Mouse (Mus musculus): ENCODE data around the gene Gsg1l.

The Gsg1l gene

DNA sequence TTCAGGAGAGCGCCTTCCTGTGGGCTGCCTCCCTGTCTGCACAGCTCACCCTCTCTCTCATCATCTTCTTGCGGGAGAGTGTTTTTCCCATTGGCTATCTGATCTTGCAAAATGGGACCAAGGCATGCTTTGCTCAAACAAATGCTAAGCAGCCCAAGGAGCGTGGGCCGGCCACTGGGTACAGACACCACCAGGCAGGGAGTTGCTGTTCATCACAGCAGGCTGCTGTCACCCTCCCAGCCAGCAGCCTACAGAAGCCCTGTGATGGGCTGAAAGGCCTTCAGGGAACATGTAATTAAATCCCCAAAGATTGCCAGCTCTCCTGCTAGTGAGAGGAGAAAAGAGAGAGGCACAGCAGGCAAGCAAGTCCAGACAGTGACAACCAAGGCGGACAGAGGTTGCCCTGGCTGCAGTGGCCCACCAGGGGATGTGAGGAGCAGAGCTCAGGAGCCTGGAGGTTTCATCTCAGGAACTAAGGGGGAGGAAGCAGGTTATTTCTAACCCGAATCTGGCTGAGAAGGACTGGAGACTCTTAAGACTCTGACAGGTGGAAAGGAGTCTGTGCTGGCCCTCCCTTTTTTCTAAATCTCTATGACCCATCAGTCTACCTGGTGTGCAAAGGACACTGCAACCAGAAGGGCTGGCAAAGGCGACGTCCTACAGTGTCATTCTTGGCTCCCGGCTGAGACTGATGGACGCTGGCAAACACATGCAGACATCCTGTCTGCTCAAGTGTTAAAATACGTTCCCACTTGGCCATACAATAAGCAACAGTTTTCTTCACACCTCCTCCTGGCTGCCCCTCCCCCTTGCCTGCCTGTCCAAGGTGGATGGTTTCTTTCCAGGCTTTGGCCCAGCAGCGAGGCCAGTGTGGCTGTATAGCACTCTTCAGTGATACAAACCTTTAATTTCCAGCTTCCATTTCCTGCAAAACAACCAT is 98.0 kb downstream of the Gsg1l start:
- no peak for DNase-seq (ENCODE audit: low spot score)

DNA sequence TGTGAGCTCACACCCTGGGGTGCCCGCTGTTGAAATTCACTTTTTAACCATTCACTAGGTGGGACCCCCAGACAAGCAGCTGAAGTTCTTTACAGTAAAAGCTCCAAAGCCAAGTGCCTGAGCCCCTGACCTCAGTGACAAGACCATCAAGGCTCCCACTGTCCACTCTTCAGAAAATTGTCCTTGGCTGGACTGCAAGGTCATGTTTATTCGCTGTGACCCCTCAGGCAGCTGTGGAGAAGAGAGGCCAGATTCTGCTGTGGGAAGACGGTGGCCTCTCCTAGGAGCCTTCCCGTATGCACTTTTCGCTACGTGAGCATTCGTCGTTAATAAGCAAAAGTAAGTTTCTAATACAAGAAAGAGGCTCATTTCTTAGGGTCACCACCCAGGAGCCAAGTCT is 102.6 kb downstream of the Gsg1l start:
- no peak for DNase-seq (ENCODE audit: low spot score)

DNA sequence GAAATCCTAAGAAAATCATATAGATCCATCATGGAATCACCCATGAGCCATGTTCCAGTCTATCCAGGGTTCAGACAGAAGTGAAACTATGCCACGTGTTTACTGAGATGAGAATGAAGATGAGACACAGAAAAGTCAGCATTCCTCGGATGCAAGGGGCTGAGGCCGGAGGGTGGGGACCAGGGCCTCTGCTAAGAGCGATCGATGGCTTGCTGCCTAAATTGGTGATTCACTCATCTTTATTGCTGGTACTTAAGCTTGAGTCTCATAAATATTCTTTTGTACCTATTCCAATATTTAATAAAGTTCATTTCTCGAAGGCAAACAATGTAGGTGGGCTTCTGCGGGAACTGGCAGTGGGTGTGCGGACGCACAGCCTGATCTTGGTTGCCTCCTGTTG is 105.5 kb downstream of the Gsg1l start:
- DNase-seq (ENCODE audit: low spot score), result no peak

DNA sequence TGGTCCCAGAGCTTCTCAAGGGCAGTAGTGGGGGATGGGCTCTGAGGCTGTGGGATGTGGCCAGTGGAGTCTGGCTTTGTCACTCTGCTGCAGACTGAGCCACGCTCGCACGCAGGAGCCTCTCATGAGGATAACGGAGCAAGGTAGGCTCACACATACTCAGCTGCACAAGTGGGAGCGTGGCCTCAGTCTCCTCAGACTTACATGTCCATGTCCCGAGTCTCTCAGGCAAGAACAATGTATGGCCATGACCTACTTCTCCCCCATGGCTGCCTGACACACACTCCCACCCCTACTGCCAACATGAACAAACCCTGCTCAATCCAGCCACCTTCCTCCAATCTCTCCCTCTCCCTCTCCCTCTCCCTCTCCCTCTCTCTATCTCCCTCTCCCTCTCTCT is 106.8 kb downstream of the Gsg1l start:
- DNase-seq (ENCODE audit: low spot score), result no peak

DNA sequence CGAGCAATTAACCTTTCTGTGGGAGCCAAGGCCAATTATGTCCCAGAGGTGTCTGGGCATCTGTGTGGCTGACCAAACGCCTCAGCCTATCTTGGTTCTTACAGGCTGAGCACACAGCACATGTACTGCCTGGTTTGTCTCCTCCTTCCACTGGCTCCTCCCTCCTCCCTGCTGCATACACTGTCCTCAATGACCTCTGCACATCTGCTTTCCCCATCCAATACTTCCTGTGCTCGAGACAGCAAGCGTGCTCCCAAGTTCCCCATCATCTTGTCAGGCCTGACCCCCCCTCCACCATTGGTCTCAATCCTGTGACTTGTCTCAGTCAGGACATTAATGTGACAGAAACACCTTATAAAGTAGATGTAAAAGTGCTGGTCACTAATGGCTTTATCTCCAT is 108.3 kb downstream of the Gsg1l start:
- no peak for DNase-seq (ENCODE audit: low spot score)

DNA sequence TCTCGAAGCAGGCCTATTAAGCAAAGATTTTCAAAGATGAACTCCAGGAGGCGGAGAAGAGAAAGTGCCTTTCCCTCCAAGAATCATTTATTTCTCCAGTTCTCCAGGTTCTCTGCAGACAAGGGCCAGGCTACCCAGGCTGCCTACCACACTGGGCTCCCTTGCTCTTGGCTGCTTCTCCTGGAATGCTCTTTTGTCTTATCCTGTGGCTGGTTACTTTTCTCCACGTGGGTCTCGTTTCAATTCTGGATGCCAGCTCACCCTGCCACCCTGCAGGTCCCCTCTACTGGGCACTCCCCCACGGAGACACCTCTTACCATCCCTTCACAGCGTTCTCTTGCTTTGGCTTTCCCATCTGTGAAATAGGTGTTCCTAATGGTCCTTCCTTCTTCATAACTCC is 109.4 kb downstream of the Gsg1l start:
- DNase-seq (ENCODE audit: low spot score), result no peak

DNA sequence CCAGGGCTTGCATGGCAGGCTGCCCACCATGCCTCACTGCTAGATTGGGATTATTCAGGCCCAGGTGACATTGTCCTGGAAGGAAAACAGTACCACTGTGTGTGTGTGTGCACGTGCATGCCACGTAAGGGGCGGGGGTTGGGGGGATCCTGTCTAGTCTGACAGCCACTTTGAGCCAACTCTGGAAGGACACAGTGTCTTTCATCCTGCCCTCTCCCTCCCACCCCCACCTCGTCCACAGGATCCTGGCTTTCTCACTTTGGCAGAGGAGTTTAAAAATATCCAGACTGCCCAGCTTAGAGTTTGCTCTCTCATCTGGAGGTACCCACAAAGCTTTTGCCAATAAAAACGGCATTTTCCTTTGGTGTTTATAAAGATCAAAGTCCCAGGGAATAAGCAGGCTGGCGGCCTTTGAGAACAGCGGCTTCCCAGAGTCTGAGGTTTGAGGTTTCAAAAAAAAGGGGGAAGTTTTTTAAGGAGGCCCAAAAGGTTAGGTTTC is 110.0 kb downstream of the Gsg1l start:
- no peak for DNase-seq (ENCODE audit: low spot score)

DNA sequence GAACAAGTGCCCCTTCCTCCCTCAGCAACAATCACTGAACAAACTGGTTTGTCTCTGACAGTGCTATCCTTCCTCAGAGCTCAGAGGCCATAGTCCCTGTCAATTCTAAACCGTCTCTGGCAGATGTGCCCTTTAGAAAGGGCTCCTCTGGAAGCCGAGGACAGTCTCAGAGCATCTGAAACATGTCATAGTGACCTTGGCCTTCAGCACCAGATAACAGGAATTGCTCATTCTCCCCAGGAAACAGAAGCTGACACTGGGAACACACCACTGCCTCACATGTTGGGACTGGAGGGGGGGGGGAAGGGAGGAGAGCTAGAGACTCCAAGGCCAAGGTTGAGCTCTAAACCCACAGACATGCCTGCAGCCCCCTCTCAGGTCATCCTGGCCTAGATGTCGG is 113.1 kb downstream of the Gsg1l start:
- no peak for DNase-seq (ENCODE audit: low spot score)

DNA sequence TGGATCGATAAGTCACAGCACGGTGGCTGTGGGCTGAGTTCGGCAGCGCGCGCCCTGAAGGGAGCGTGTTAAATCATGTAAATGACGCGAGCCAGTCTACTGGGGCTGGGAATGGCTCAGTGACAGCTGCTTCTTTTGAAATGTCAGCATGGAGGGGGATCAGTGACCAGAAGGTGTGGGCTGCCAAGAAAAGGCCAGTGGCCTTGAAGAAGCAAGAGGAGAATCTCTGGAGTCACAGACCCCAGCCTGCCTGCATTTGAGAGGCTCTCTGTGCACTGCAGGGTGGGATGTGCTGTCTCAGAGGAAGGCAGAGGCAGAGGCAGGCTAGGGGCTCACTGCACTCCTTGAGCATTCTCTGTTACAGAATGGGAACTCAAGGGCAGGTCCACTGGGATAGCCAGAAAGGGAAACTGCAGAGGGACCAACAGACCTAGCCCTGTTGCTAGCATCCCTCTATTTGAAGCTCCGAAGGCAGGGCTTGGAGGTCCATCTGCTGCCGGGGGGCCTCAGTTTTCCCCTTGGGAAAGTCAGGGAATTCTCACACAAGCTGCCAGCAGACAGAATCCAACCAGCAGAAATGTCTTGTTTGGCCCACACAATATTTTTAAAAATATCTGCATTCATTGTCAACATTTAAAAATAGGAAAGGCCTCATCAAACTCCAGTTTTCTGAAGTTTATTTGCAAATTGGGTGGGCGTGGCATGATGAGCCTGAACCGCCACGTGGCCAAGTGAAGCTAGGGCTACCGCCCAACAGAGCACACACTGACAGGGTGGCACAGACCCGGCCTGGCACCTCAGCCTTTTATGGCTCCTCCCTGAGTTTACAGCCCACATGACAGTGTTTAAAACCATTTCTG is 115.6 kb downstream of the Gsg1l start:
- DNase-seq (ENCODE audit: low spot score), result no peak

DNA sequence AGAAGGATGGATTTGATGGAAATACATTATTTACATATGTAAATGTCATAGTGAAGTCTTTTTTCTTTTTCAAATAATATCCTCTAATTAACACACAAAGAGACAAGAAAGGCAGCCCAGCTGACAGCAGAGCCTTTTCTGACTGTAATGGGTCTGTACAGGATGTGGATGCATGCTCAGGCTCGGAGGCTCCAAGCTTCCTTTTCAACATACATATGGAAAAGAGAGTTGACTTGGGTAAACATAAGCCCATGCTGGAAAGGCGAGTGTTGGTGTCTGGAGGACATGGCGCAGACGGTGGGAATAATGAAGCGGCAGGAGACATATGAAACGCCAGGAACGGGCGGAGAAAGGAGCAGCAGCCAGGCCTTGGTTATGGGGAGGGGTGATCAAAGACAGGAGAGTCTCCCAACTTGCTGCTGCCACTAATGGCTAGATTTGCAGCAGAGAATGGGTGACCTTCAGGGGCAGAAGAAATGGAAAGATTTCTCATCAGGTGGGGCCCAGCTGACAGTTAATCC is 118.1 kb downstream of the Gsg1l start:
- DNase-seq (ENCODE audit: low spot score), result no peak

DNA sequence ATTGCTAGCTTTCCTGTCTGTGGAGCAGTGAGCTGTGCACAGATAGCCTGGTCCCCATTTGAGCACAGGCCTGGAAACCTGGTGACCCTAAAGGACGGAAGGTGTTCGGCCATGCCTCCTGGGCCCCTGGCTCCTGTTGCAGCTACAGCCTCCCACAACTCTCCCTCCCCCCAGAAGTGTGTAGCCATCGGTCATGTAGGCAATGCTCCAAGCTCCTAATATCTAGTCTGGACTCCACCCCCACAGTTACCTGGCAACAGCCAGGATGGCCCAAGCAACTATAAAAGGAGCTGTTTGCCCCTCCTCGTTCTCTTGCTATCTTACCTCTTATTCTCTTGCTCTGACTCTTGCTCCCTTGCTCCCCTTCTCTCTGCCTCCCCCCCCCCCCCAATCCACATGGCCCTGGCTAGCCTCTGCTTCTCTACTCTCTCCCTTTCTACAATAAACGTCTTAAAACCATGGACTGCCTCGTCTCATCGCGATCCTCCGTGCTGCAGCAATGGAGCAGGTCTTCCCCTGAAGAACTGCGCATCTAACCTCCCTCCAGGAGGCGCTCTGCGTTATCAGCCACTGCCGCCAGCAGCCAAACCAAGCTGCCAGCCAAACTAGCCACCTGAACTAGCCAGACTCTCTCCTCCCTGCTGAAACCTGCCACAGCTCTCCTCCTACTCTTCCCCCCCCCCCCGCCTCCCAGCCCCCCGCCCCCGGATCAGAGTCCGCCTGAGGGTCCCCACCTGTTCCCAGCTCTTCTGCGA is 122.7 kb downstream of the Gsg1l start:
- no peak for DNase-seq (ENCODE audit: low spot score)

DNA sequence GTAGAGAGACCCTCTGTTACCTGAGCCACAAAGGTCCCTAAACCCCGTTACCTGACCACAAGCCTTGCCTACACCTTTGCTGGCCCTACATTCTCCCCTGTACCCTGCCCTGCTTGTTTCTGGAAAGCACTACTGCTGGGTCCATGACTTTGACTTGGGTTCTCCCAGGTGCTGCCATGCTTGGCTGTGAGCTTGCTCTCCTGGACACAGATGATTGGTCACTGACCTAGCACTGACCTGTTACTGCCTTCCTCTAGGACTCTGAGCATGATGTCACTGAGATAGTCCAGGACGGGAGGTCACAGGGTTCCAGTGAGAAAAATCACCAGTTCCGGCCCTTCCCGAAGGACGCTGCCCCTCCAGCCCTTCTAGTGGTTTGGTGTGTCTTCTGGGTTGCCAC is 123.4 kb downstream of the Gsg1l start:
- DNase-seq (ENCODE audit: low spot score), result no peak

DNA sequence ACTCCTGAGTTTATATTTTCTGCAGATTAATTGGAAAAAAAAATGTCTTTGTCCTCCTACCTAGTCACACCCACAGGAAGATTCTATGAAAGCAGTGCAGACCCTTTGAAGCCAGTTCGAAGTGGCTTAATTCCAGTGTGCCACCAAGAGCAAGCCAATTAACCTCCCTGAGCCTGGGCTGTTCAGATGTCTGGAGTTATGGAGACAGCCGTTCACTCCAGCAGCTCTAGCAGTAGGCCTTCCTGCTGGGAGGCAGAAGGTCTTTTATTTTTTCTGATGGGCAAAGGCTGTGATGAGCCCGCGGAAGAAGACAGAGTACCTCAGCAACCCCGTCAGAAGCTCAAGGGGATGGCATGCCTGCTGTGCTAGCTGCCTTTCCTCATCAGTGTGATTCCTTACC is 127.2 kb downstream of the Gsg1l start:
- no peak for DNase-seq (ENCODE audit: low spot score)

DNA sequence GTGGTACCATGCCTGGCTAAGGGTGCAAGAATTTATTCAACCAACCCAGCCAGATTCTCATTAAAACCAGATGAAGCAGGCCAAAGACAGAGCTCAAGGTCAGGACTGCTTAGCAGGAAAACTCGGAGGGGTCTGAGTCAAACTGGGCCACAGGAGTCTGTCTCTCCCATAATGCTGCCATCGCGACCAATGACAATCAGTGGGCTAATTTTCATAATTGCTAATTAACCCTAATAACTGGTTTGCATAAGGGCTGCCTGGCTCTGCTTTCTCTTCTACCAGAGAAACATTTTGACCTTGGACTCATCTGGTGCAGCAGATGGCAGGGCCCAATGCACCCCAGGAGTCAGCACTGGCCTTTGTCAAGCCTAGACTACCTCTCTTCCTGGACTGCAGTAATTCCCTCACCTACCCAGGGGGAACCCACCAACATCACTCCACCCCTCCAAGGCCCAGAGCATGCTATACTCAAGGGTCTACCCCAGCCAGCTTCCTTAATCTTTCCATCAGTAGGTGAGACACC is 127.8 kb downstream of the Gsg1l start:
- DNase-seq (ENCODE audit: low spot score), result no peak

DNA sequence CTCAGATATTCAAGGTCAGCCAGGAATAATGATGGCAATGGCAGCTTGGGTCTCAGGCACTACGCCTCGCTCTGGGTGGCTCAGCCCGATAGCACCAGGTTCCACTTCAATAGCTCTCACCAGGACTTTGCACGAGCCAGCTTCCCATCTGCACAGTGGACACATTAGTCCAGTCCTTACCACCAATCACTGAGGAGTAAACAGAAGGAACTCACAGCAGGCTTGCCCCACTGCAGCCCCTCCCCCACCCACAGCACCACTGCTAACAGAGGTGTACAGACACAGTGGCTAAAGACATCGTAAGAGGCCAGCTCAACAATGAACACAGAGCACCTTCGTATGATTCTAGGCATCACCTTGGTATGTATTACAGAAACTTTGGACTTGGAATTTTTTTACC is 128.4 kb downstream of the Gsg1l start:
- DNase-seq (ENCODE audit: low spot score), result no peak

DNA sequence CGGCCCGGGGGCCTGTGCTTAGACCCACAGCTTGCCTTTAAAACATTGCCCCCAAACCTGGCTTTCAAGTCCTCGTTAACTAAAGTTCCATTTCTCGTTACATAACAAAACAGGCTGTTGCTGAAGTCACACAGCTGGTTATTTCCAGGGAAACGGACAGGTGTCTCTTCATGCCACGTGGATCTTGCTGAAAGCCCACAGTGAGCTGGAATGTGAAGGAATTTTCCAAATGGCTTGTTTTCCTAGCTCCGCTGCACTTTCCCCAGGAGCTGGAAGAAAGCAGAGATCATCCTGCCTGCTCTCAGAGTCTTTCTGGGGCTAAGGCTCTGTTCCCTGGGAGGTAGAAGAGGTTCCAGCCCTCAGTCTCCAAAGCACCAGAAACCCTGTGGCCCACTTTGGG is 130.3 kb downstream of the Gsg1l start:
- no peak for DNase-seq (ENCODE audit: low spot score)

DNA sequence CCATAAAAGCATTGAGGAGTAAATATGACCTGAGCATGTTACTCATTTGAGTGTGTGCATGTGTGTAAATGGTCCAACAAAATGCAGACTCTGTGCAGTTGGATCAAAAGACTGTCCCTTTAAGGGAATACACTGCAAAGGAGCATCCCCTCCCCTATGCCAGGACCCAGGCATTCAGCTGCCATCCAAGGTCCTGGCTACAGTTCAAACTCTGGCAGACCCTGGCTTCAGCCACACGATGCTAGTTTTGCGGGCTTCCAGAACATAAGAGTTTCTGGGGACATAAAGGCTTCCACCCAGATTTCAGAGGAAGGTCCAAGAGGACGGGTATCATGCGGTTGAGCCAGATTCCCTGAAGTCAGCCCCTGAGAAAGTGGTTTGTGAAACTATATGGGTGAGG is 133.2 kb downstream of the Gsg1l start:
- DNase-seq (ENCODE audit: low spot score), result no peak

DNA sequence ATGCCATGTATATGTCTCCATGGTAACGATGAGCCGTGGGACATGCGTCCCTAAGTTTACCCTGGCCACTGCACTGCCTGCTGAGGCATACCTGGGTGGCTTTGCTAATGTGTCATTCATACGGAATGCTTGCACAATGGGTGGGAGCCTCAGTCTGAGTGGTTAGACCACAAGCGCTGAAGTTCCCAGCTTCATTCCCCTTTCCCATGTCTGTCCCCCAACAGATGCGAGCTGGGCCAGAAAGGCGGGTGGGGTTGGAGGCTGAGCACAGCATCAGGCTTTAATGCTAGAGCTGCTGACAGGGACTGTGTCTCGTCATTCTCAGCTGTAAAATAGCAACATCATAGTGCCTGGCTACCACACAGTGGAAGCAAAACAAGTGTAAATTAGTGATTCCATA is 136.3 kb downstream of the Gsg1l start:
- peak; percentile 7 for DNase-seq (ENCODE audit: low spot score)

DNA sequence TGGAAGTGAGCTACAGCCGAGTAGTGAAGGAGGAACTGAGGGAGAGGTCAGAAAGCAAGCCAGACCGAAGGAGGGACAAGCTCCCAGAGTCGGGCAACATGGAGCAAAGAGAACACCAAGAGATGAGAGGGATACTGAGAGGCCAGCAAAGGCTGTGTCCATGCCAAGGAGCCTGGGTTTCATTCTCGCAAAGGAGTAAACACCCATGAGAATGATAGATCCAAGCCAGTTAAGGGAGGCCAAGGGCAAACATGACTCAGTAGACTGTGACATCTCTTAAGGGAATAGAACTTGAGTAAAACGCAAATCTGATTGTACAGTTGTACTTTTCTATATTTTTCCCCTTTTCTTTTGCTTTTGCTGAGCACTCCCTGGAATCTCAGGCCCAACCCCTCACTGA is 137.6 kb downstream of the Gsg1l start:
- no peak for DNase-seq (ENCODE audit: low spot score)

DNA sequence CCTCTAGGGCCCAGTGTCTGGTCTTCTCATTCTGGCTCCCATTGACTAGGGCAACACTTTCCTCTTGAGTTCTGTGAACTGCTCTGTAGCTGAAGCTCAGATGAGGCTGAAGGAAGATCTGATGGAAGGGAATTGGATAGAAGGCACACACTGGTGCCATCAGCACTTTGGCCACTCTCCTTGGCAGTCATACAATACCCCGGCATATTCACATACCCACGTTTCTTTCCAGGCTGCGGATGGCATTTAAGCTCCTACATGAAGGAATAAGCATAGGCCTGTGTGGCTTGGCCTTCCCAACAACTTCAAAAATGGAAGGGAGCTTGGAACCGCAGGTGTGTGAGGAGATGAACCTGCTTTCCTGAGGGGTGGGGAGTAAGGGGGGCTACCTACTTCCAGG is 138.7 kb downstream of the Gsg1l start:
- no peak for DNase-seq (ENCODE audit: low spot score)

DNA sequence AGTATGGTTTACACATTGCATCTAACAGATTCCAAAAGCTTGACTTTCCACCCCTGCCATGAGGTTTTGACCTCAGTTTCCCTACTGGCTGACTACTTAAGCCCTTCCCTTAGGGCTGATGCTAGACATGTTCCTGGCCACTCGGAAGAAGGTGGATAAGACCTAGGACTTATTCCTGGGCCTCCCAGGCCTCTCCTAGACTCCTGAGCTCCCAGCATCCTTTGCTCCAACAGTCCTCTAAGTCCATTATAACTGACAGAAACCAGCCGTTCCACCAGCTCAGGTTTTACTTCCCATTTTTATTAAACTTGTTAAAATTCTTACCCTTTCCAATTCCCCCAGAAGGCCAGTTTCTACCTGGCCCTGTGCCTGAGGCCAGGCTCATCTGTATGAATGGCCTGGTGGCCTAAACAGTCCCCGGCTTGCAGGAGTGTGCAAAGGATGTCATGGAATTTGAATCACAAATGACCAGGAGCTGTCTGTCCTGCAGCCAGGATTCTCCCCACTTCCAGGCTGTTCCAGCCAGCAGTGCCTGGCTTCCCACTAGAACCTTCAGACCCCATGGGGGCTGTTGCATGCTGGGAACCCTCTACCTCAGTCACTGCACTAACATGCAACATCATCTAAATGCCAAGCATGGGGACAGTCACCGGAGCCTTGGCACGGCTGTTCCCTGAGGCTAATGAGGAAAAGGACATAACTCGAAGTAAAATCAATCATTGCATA is 139.7 kb downstream of the Gsg1l start:
- DNase-seq (ENCODE audit: low spot score), result no peak

Measured in urinary bladder, postnatal 25 days (tissue).